Mouse (Mus musculus) hematopoietic multipotent progenitor cell, adult 10-12 weeks (in vitro differentiated cells): ENCODE results near the gene Cldn34b1. TPM values are rescaled to one million over a fixed set of nuclear protein-coding genes. Genes with fewer than 3 reads are reported as not detected.

Experiments
- polyA plus RNA-seq: library from polyadenylated mRNA; stranded (reverse); fragments of >175 nt; gene quantifications from 2 replicates; pipeline ENCODE4 v1.2.3, GENCODE M21; 2012; ENCODE audit warnings: low replicate concordance

The Cldn34b1 gene
- not detected in 2 replicates for polyA plus RNA-seq

GRCm38 (mm10) chrX:154890167-154890566 is at the start of gene Cldn34b1:
TSS of gene Cldn34b1 (minus strand) at chrX:154890267.

GRCm38 (mm10) chrX:154935887-154936286 is 45.8 kb upstream of the Cldn34b1 start, which contains the start of gene Magea6:
TSS of gene Magea6 (minus strand) at chrX:154935987.

Other genes with a start within 250 kb of the Cldn34b1 start
- not detected in 2 replicates for gene Magea6, start 45.7 kb upstream of the Cldn34b1 start, polyA plus RNA-seq
- gene Magea3, start 59.2 kb upstream of the Cldn34b1 start, polyA plus RNA-seq: not detected in 2 replicates
- not detected in 2 replicates for gene Magea8, start 105.6 kb upstream of the Cldn34b1 start, polyA plus RNA-seq
- gene Magea5, start 172.9 kb upstream of the Cldn34b1 start, polyA plus RNA-seq: not detected in 2 replicates
- gene Magea1, start 199.5 kb upstream of the Cldn34b1 start, polyA plus RNA-seq: not detected in 2 replicates
- not detected in 2 replicates for gene Magea2, start 203.4 kb upstream of the Cldn34b1 start, polyA plus RNA-seq
- gene Cldn34b2, start 238.1 kb upstream of the Cldn34b1 start, polyA plus RNA-seq: not detected in 2 replicates